Mouse (Mus musculus): ENCODE data around the gene Ppp1r9a.

DNA sequence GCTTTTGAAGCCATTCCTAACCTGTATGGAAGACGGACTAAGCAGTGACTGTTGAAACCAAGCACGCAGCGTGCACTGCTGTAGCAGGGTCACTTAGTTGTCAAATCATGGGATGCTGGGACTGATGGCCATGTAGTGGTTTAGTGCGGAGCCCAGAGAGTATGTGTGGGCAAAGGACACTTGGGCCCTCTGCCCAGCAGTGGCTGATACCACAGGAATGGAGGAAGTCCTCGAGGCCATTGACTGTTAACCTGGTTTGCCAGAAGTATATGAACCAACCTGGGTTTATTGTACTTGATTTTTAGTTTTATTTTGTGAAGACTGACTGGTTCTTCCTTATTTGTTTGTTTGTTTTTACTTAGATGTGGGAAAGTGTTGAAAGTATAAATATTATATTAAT lies 84.4 kb downstream of the Ppp1r9a start:
- no peak for TF ChIP-seq CTCF (IDR thresholded peaks at IDR 0.05; ENCODE audit: borderline replicate concordance, insufficient read depth, low read depth, low read length)
- TF ChIP-seq POLR2A (IDR thresholded peaks at IDR 0.05; ENCODE audit: borderline replicate concordance, insufficient read depth, low read length), result no peak

Measured in cerebellum, adult 2 months (tissue).